Comparison of ENCODE assay signal across 8 mouse cellular contexts in the genomic region with DNA sequence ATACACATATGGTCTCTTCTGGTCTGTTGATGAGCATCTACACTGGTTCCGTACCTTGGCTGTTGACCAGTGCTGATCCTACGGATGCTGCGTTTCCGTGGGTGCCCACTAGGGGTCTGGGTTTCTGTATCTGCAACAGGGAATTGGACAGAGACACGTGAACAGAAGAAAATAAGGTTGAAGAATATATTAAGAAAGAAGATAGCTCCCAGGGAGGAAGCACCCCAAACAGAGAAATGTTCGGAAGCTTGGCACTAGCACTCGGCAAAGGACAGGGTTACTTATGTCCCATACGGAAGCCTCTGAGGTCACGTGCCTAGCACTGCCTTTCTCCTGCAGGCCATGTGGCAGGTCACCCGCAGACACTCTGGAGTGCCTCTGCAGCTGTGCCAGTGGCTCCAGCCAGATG. TPM values are rescaled to one million over a fixed set of nuclear protein-coding genes. Genes with fewer than 3 reads are reported as not detected.
DNase-seq lines count a peak whose midpoint lies in the region; ATAC-seq and TF ChIP-seq lines count a peak whose summit lies in the region.

No protein-coding gene starts in this region.

- H3K4me3 ChIP-seq in G1E (ENCODE audit: low read depth, low read length): no peak overlapping the region
- H3K4me3 ChIP-seq in kidney, embryonic 15.5 days (replicated peaks): no peak overlapping the region

- no peak overlapping the region for H3K9ac ChIP-seq in kidney, embryonic 15.5 days

- H3K4me2 ChIP-seq in kidney, embryonic 15.5 days: peak overlapping the region; percentile 10; the same call in 1 of the 2 replicates

- peak; percentile 45 to 80 for DNase-seq in adrenal gland, adult (ENCODE audit: inconsistent age in 2 of 2, low spot score in 1 of 2)
- no peak for DNase-seq in adrenal gland, adult 8-10 months
- peak; percentile 6 for DNase-seq in G1E (ENCODE audit: low spot score)
- peak; percentile 48 for DNase-seq in cerebellum, adult 9-11 months
- DNase-seq in heart, adult 8-10 months (ENCODE audit: low spot score): peak; percentile 34
- peak; percentile 80 for DNase-seq in lung, postnatal 36 days
- DNase-seq in spleen, postnatal 36 days (ENCODE audit: low spot score in 2 of 2): peak; percentile 36 to 54

- H3K36me3 ChIP-seq in G1E (replicated peaks): no peaks in the 10 kb centered on the region
- H3K36me3 ChIP-seq in kidney, embryonic 15.5 days: no peaks in the 10 kb centered on the region

- 54% methylated on average over 10 of the region's 10 CpGs for WGBS in kidney, embryonic 15.5 days

- no peak overlapping the region for H3K27ac ChIP-seq in kidney, embryonic 15.5 days

- ATAC-seq in G1E (ENCODE audit: extremely low read depth, insufficient number of reproducible peaks, low FRiP score, poor library complexity, severe bottlenecking): no peak
- ATAC-seq in kidney, embryonic 15.5 days (replicated peaks; ENCODE audit: low FRiP score): no peak

- no peaks in the 10 kb centered on the region for H3K9me3 ChIP-seq in G1E (replicated peaks)
- H3K9me3 ChIP-seq in kidney, embryonic 15.5 days (replicated peaks): no peaks in the 10 kb centered on the region

- peak; percentile 63 for TF ChIP-seq CTCF in G1E (IDR thresholded peaks at IDR 0.05; ENCODE audit: low read depth, low read length)

- H3K4me1 ChIP-seq in G1E (ENCODE audit: insufficient read depth, low read depth, low read length): peaks cover 13% of the 10 kb centered on the region; the same call in 1 of the 2 replicates
- 0 out of 2 replicates have a peak, but pooled peaks cover 4% of the 10 kb centered on the region for H3K4me1 ChIP-seq in kidney, embryonic 15.5 days

- peaks cover 4% of the 10 kb centered on the region for H3K27me3 ChIP-seq in G1E (ENCODE audit: insufficient read depth, low read length)
- H3K27me3 ChIP-seq in kidney, embryonic 15.5 days: no peaks in the 10 kb centered on the region

RNA-seq across cellular contexts. Expression of gene Cox7a2l, which starts 46.6 kb away (rescaled TPM):
- 100 to 1,000 TPM; 167 to 202 (median 190) TPM for total RNA-seq in adrenal gland, adult 8-10 months (2022)
- 122 and 140 TPM in 2 replicates for total RNA-seq in G1E (2014; fragmentation: Nextera tagmentation)
- 209 and 238 TPM in 2 replicates for total RNA-seq in G1E (2017)
- 13.6 and 41.3 TPM in 2 replicates for polyA plus RNA-seq in G1E (2012)
- 100 to 1,000 TPM; 306 to 336 (median 326) TPM for total RNA-seq in heart, adult 8-10 months (2022)
- polyA plus RNA-seq in kidney, embryonic 15.5 days (2015; fragmentation: Nextera tagmentation; extraction: Ambion mirVana): 189 and 196 TPM in 2 replicates
